Mouse (Mus musculus): Measurements from ENCODE around the gene Vps29.

Vps29 gene

GRCm38 (mm10) chr5:122336554-122337294 is 17.4 kb upstream of the Vps29 start:
- DNase-seq (ENCODE audit: low read depth, low spot score), result no peak

DNA sequence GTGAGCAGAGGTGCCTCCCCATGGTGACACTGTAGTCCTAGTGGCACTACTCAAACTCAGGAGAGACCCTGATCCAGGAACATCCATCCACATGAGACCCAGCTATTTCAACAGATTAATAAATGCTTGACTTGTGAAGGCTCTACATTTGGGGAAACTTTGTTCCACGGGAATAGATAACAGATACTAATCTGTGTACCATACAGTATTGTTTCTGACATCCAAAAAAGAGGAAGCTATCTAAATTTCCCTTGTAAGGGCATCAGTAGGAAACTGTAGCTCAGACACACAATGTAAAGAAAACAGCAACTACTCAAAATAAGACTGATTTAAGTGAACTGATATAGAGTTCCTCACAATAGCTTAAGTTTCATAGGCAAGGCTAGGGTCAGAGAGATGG is 11.3 kb upstream of the Vps29 start:
- DNase-seq (ENCODE audit: low read depth, low spot score), result no peak

GRCm38 (mm10) chr5:122343768-122344167 is 10.4 kb upstream of the Vps29 start:
- no peak for DNase-seq (ENCODE audit: low read depth, low spot score)

- DNase-seq (ENCODE audit: low read depth, low spot score), result peak; percentile 71
Measured at GRCm38 (mm10) chr5:122344260-122344659, 9.9 kb upstream of the Vps29 start.

DNA sequence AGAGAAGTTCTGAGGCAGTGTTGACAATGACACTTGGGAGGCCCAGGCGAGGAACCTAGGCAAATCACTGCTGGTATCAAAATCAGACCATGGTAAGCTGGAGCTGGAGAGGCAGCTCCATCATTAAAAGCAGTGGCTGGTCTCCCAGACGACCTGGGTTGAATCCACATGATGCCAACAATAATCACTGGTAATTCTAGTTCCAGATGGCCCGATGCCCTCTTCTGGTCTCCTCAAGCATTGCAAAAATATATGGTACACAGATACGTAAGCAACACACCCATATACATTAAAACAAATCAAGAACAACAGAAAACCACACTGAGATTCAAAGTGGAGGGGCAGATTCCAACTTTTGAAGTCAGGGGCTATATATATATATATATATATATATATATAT is 8.4 kb upstream of the Vps29 start:
- DNase-seq (ENCODE audit: low read depth, low spot score), result no peak

- no peak for DNase-seq (ENCODE audit: low read depth, low spot score)
Measured at GRCm38 (mm10) chr5:122354492-122355067, 411 bp downstream of the Vps29 start.

- no peak for DNase-seq (ENCODE audit: low read depth, low spot score)
Measured at GRCm38 (mm10) chr5:122371591-122372191, 17.5 kb downstream of the Vps29 start, which contains the start of gene Gpn3. Gene Gpn3, plus strand, starts transcription at chr5:122371876.

GRCm38 (mm10) chr5:122372192-122372769 is 18.1 kb downstream of the Vps29 start, which contains the start of gene Fam216a:
Gene Fam216a, minus strand, starts transcription at chr5:122372364.
- DNase-seq (ENCODE audit: low read depth, low spot score), result peak; percentile 100

GRCm38 (mm10) chr5:122372878-122373277 is 18.7 kb downstream of the Vps29 start:
- no peak for DNase-seq (ENCODE audit: low read depth, low spot score)

- no peak for DNase-seq (ENCODE audit: low read depth, low spot score)
Measured at GRCm38 (mm10) chr5:122377101-122377833, 23.1 kb downstream of the Vps29 start.

- DNase-seq (ENCODE audit: low read depth, low spot score), result no peak
Measured at GRCm38 (mm10) chr5:122378171-122378570, 24.0 kb downstream of the Vps29 start.

GRCm38 (mm10) chr5:122379374-122380155 is 25.4 kb downstream of the Vps29 start:
- DNase-seq (ENCODE audit: low read depth, low spot score), result peak; percentile 52

GRCm38 (mm10) chr5:122390006-122390405 is 35.8 kb downstream of the Vps29 start:
- DNase-seq (ENCODE audit: low read depth, low spot score), result no peak

GRCm38 (mm10) chr5:122390671-122391070 is 36.5 kb downstream of the Vps29 start:
- DNase-seq (ENCODE audit: low read depth, low spot score), result no peak

GRCm38 (mm10) chr5:122391178-122391785 is 37.1 kb downstream of the Vps29 start:
- DNase-seq (ENCODE audit: low read depth, low spot score), result no peak

- DNase-seq (ENCODE audit: low read depth, low spot score), result peak; percentile 83
Measured at GRCm38 (mm10) chr5:122391786-122392180, 37.6 kb downstream of the Vps29 start, which contains the start of gene Arpc3. Gene Arpc3, plus strand, starts transcription at chr5:122391878.

GRCm38 (mm10) chr5:122392227-122393004 is 38.2 kb downstream of the Vps29 start:
- DNase-seq (ENCODE audit: low read depth, low spot score), result no peak

DNA sequence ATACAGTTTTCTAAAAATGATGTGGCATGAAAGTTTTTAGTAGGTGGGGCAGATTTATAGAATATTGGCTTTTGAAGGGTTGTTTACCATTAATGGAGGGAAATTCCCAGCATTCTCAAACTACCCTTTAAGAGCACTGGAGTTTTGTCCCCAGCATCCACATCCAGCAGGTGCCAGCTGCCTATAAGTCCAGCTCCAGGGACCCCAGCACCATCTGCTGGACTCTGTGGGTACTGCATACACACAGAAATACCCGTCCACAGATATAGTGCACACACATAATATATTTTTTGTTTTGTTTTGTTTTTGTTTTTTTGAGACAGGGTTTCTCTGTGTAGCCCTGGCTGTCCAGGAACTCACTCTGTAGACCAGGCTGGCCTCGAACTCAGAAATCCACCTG is 39.7 kb downstream of the Vps29 start:
- peak; percentile 65 for DNase-seq (ENCODE audit: low read depth, low spot score)

- no peak for DNase-seq (ENCODE audit: low read depth, low spot score)
Measured at GRCm38 (mm10) chr5:122396791-122397190, 42.6 kb downstream of the Vps29 start.

DNA sequence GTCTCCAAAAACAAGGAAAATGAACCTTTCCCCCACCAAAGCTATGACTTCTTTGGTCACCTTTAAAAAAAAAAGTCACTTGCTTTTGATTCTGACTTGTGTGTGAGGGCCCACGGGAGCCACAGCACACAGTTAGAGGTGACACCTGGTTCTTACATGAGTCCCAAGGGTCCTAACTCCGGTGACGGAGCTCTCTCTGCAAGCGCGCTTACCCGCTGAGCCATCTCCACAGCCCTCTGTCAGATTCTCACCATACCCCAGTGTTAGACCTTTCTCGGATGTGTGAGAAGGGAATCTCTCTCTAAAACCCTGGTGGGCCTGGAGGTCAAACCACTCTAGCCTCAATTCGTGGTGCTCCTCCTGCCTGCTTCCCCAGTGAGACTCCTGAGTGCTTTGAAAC is 43.3 kb downstream of the Vps29 start:
- no peak for DNase-seq (ENCODE audit: low read depth, low spot score)

Data from c-Kit-negative CD71-positive TER-119-positive erythroid progenitor cells, embryonic 14.5 days (primary cell).